Mouse (Mus musculus): Measurements from ENCODE around the gene Vmn1r16. TPM values are rescaled to one million over a fixed set of nuclear protein-coding genes. Genes with fewer than 3 reads are reported as not detected.

The Vmn1r16 gene
- polyA plus RNA-seq, 1 experiment from 2014 or later: not detected

Other genes starting within 250 kb of the Vmn1r16 start
- gene Vmn1r10, start 220.0 kb downstream of the Vmn1r16 start, polyA plus RNA-seq (2015; fragmentation: Nextera tagmentation; extraction: Ambion mirVana): not detected in 2 replicates
- gene Vmn1r11, start 196.0 kb downstream of the Vmn1r16 start, polyA plus RNA-seq (2015; fragmentation: Nextera tagmentation; extraction: Ambion mirVana): not detected in 2 replicates
- gene Vmn1r12, start 172.6 kb downstream of the Vmn1r16 start, polyA plus RNA-seq (2015; fragmentation: Nextera tagmentation; extraction: Ambion mirVana): not detected in 2 replicates
- not detected in 2 replicates for gene Vmn1r13, start 126.2 kb downstream of the Vmn1r16 start, polyA plus RNA-seq (2015; fragmentation: Nextera tagmentation; extraction: Ambion mirVana)
- gene Vmn1r14, start 97.8 kb downstream of the Vmn1r16 start, polyA plus RNA-seq (2015; fragmentation: Nextera tagmentation; extraction: Ambion mirVana): not detected in 2 replicates
- not detected in 2 replicates for gene Vmn1r15, start 71.5 kb downstream of the Vmn1r16 start, polyA plus RNA-seq (2015; fragmentation: Nextera tagmentation; extraction: Ambion mirVana)
- gene Vmn1r17, start 34.2 kb upstream of the Vmn1r16 start, polyA plus RNA-seq (2015; fragmentation: Nextera tagmentation; extraction: Ambion mirVana): not detected in 2 replicates
- not detected in 2 replicates for gene Vmn1r18, start 66.3 kb upstream of the Vmn1r16 start, polyA plus RNA-seq (2015; fragmentation: Nextera tagmentation; extraction: Ambion mirVana)
- gene Vmn1r19, start 74.3 kb upstream of the Vmn1r16 start, polyA plus RNA-seq (2015; fragmentation: Nextera tagmentation; extraction: Ambion mirVana): not detected in 2 replicates
- not detected in 2 replicates for gene Vmn1r20, start 99.4 kb upstream of the Vmn1r16 start, polyA plus RNA-seq (2015; fragmentation: Nextera tagmentation; extraction: Ambion mirVana)
- gene Ppm1k, start 206.0 kb upstream of the Vmn1r16 start, polyA plus RNA-seq (2015; fragmentation: Nextera tagmentation; extraction: Ambion mirVana): 12.2 and 15.7 TPM in 2 replicates

Data from heart, embryonic 16.5 days (tissue).